In genomic region chr3:98028072-98028471, GRCm38 (mm10) we compare ENCODE assay signal across 12 mouse cellular contexts.
"Had no signal": no experiment of that assay in that cellular context is flagged by ENCODE, and none has a peak within 500 bp of the region (broad histone marks: within the 10 kb centered on the region; RNA-seq: fewer than 3 reads in every experiment).

No protein-coding gene starts in this region.

- H3K36me3 ChIP-seq: intestine, embryonic 15.5 days; limb, embryonic 10.5 days; liver, embryonic 15.5 days; neural tube, embryonic 12.5 days had no signal

- H3K9me3 ChIP-seq: intestine, embryonic 15.5 days; limb, embryonic 10.5 days; liver, embryonic 15.5 days; neural tube, embryonic 12.5 days had no signal

- DNase-seq: kidney, adult 8-10 months; lung, postnatal 14 days; midbrain, embryonic 14.5 days; thymus, postnatal 4 days had no signal

- H3K27me3 ChIP-seq: intestine, embryonic 15.5 days; liver, embryonic 15.5 days; neural tube, embryonic 12.5 days had no signal

- ATAC-seq: intestine, embryonic 15.5 days had no signal

- H3K4me2 ChIP-seq: intestine, embryonic 15.5 days; liver, embryonic 11.5 days; liver, embryonic 15.5 days; lung, embryonic 14.5 days; neural tube, embryonic 12.5 days had no signal

- H3K4me3 ChIP-seq: intestine, embryonic 15.5 days; left cerebral cortex, adult 2 months; limb, embryonic 10.5 days; liver, embryonic 15.5 days; neural tube, embryonic 12.5 days had no signal

- H3K9ac ChIP-seq: intestine, embryonic 15.5 days; liver, embryonic 15.5 days; lung, embryonic 14.5 days; neural tube, embryonic 12.5 days had no signal

- H3K27ac ChIP-seq: intestine, embryonic 15.5 days; left cerebral cortex, adult 2 months; limb, embryonic 10.5 days; liver, embryonic 15.5 days; neural tube, embryonic 12.5 days; stomach, postnatal 0 days had no signal
